Mouse (Mus musculus): ENCODE results near the gene Sema4c.

DNA sequence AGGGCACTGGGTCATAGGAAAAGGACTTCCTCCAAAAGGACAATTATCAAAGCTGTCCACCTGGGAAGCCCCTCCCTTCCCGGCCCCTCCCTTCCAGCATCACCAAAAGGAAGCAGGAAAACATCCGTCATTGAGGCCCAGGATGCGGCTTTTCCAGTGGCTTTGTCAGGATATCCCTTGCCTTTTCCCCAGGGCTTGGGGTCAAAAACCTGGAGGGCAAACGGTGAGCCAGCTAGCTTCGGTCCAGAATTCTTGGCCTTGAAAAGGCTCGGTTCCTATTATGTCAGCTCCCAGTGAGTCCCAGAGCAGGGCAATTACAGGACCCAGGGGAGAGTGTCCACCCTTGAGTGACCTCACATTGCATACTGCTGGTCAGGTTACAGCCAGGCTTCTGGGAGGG is 2.8 kb upstream of the Sema4c start:
- TF ChIP-seq CTCF (IDR thresholded peaks at IDR 0.05; ENCODE audit: control insufficient read depth, insufficient read depth, insufficient read length) (no peak), USF1 (IDR thresholded peaks at IDR 0.05; ENCODE audit: low read depth) (no peak), FOSL1 (IDR thresholded peaks at IDR 0.05; ENCODE audit: insufficient read depth, low read length, poor library complexity, severe bottlenecking) (no peak), MYOG (IDR thresholded peaks at IDR 0.05; ENCODE audit: control insufficient read depth, extremely low read depth, insufficient read length) (no peak), CEBPB (IDR thresholded peaks at IDR 0.05; ENCODE audit: low read depth) (no peak), MAX (IDR thresholded peaks at IDR 0.05) (no peak), MYOD1 (IDR thresholded peaks at IDR 0.05; ENCODE audit: control insufficient read depth, insufficient read length, low read depth) (no peak)
